Mouse (Mus musculus): ENCODE measurements around the gene Coro1c.

DNA sequence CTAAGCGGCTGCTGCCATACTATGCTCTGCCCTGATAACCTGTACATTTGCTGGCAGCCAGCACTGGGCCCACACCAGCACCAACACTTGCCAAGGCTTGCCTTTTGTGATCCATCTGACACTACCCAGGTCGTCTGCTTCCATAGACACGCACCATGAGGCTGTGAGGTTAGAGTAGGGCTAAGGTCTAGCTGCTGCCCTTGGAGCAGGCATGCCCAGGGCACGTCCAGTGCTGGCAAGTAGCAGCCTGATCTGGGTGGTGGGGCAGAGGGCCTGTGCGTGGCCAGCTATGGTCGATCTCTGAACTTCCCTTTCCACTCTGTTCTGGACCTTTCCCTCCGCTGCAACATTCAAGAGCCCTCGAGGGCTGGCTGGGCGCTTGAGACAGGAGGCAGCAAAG is 65.7 kb downstream of the Coro1c start:
- TF ChIP-seq CTCF (IDR thresholded peaks at IDR 0.05; ENCODE audit: borderline replicate concordance, extremely low read depth, insufficient read depth, insufficient read length) = no peak
- no peak for TF ChIP-seq POLR2A (IDR thresholded peaks at IDR 0.05; ENCODE audit: borderline replicate concordance, extremely low read depth, insufficient read depth, insufficient read length, poor library complexity, severe bottlenecking)
